Mouse (Mus musculus) ovary, adult 18-20 months (tissue): ENCODE measurements around the gene Smchd1.
"Not testable (repeated sequence)": the region's sequence is repeated elsewhere in the genome, so short reads cannot be mapped to it uniquely, and the experiment has no call there.

Experiments
- DNase-seq: peaks from one replicate; pipeline ENCODE4 v3.0.0; 2022; ENCODE audit warnings: low spot score, mixed read lengths

The Smchd1 gene

DNA sequence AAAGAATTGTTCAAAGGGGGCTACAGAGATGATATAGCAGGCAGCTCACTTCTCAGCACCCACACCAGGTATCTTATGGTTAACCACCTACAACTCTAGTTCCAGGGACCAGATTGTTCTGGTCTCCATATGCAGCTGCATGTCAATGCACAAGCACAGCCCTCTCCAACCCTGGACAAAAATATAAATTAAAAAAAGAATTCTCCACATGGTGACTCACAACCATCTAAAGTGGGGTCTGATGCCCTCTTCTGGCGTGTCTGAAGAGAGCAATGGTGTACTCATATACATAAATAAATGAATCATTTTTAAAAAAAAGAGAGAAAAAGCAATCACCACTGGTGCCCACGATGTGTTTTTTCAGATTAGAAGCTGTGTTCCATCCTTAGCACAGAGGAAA is 30.4 kb downstream of the Smchd1 start:
- DNase-seq, result no peak

DNA sequence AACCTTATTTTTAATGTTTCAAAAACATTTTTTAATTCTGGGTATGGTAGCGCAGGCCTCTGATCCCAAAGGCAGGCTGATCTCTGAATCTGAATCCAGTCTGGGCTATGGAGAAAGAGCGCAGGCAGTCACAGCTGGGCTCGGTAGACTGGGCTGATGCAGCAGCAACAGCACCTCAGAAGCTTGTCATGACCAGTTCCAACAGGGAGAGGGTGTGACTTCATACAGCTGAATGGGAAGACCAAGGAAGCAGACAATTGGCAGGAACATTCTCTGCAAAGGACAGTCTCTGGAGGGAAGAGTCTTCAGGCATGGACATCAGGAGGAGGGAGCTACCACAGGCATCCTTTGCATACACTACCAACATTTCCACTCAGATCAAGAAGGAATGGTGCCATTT is 31.0 kb downstream of the Smchd1 start:
- no peak for DNase-seq

DNA sequence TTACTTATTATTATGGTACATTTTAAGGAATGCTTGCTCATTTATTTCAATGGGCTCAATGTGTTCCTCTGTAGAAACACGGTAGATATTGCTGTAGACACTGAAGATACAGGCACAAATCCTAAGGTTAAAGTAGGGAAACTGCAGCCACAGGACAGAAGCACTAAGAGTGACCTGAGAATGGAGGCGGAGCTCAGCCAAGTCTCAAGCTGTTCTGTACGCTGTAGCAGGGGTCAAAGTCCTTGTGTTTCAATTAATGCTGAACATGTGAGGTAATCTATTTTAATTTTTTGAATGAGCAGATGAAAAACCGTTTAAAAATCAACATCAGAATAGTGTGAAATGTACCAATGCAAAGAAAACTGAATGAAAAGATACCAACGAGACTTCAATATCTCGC is 31.9 kb downstream of the Smchd1 start:
- DNase-seq, result no peak

- DNase-seq, result not testable (repeated sequence)
Measured at GRCm38 (mm10) chr17:71422502-71422901, 52.6 kb downstream of the Smchd1 start.

DNA sequence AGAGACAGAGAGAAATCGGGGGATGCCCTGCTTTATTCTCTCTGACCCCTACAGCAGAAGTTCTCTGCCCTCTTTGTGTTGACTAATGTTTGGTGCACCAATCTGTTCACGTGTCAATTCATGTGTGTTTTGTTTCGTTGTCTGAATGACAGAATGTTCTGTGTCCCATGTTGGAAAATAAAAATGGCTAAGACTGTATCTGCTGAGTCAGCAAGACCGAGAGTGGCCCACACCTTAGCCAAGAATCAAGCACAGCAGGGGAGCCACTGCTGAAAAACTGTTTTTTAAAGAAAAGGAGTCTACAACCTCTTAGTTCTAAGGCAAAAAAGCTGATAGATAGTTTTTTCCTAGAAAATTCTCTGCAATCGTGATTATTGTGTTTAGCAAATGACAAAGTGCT is 55.7 kb downstream of the Smchd1 start:
- not testable (repeated sequence) for DNase-seq

DNA sequence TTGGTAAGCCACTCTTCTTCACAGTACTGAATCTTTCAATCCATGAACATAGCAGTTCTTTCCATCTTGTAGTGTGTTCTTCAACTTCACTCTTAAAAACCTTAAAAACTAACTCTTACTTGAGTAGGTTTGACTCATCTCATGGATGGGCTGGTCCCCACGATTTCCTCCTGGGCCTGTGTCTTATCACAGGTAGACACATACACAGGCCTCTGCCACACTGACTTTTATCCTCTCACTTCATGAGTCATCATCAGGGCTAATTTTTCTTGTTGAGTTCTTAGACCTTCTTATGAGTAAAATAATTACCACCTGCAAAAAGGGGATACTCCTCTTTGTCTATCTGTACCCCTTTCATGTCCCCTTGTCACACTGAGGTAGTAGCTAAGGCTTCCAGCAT is 58.1 kb downstream of the Smchd1 start:
- no peak for DNase-seq

DNA sequence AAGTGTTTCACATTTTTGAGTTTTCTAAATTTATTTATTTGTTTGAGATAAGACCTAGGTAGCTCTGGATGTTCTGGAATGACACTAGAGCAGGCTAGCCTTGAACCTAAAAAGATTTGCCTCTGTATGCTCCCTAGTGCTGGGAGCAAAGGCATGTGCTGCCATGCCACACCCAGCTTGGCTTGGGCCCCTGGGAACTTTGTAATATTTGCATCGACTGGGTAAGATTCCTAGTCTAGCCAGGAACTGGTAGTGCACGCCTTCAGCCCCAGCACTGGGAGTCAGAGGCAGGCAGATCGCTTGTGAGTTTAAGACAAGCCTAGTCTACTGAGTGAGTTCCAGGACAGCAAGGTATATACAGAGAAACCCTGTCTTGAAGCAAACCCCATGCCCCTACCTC is 87.7 kb downstream of the Smchd1 start:
- no peak for DNase-seq

GRCm38 (mm10) chr17:71380346-71380745 is 94.8 kb downstream of the Smchd1 start:
- no peak for DNase-seq

- DNase-seq, result no peak
Measured at GRCm38 (mm10) chr17:71377901-71378300, 97.2 kb downstream of the Smchd1 start.

DNA sequence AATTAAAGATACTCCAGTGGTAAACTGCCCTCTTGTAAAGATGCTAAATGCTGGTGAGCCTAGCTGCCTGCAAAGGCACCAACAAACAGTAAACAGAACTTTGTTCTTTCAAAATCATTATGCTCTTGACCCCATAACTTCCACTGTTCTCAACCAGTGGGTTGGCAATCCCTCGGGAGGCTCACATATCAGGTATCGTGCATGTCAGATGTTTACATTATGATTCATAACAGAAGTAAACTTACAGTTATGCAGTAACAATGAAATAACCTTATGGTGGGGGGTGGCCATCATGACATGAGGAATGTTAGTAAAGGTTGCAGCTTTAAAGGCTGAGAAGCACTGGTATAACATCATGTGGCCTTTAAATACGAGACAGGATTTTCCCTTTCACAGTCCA is 119.6 kb downstream of the Smchd1 start:
- no peak for DNase-seq

DNA sequence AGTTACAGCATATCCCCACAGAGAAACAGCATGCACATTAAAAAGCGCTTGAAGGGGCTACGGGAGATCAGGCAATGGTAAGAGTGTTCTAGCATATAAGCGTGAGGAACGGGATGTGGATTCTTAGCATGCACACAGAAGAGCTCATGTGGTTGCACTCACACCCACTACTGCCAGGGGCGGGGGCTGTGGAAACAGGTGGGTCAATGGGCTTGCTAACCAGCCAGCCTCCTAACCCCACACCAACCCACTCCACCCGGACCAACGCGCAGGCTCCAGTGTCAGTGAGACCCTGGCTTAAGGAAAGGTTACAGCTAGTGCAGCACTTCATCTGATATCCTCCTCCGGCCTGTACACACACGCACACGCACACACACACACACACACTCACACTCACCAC is 120.9 kb downstream of the Smchd1 start:
- DNase-seq, result no peak

DNA sequence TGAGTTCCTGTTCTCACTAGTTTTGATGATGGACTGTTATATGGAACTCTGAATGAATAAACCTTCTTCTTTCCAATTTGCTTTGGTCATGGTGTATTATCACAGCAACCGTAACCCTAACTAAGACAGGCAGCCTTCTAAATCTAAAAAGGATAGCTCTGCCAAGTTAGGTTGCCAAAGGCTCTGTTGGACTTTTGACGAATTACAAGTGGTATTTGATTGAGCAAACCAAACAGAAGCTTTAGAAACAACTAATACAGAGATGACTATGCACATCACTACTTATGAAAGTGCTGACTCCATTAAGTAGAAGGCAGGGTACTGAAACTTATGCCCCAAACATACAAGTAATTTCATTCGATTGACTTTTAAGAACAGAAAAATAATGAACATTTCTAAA is 127.0 kb downstream of the Smchd1 start:
- no peak for DNase-seq

DNA sequence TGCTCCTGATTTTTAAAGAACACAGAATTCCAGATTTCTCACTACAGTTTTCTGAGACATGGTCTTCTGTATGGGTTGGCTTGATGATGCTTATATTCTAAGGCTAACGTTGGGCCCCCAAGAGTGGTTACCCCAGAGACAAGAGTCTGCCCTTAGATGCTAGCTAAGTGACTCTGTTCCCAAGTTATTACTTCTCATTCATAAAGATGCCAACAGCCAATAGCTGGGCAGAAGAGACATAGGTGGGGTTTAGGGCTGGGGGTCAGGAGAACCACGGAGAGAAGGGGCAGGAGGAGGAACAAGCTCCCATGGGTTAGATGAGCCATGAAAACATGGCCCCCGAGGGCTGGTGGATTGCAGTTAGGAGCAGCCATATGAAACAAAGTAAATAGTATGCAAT is 133.1 kb downstream of the Smchd1 start:
- no peak for DNase-seq

GRCm38 (mm10) chr17:71338627-71339026 is 136.5 kb downstream of the Smchd1 start:
- DNase-seq, result no peak

GRCm38 (mm10) chr17:71337546-71337945 is 137.6 kb downstream of the Smchd1 start:
- no peak for DNase-seq

GRCm38 (mm10) chr17:71336421-71336820 is 138.7 kb downstream of the Smchd1 start:
- no peak for DNase-seq

GRCm38 (mm10) chr17:71332298-71332697 is 142.8 kb downstream of the Smchd1 start:
- no peak for DNase-seq

- not testable (repeated sequence) for DNase-seq
Measured at GRCm38 (mm10) chr17:71320731-71321130, 154.4 kb downstream of the Smchd1 start.

DNA sequence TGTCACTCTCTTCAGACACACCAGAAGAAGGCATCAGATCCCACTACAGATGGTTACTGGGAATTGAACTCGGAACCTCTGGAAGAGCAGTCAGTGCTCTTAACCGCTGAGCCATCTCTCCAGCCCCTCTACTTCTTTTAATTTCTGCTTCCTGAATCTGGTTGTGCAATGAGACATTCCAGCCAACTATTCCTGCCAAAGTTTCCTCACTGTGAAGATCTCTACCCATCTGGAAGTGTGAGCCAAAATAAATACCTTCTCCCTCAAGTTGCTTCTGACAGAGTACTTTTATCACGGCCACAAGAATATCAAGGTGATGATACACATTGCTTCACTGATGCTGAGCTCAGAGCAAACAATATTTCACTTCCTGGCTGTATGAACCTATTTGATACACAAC is 155.8 kb downstream of the Smchd1 start:
- no peak for DNase-seq

- DNase-seq, result no peak
Measured at GRCm38 (mm10) chr17:71317571-71317970, 157.6 kb downstream of the Smchd1 start.

DNA sequence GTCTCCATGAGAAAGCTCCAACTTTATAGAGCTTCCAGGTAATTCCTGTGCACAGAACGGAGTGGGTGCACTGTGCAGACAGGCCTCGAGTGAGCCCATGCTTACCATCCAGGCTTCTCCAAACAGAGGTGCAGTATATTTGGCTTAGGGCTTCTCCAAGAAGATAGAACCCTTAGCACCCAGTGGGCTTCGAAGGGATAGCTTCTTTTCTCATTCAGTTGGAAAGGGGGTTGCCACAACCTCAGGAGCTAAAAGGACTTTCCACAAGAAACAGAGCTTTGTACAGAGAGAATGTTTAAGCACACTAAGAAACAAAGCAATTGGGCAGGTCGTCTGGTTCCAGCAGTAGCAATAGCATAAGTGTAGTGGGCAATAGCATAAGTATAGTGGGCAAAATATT is 160.8 kb downstream of the Smchd1 start:
- no peak for DNase-seq

- no peak for DNase-seq
Measured at GRCm38 (mm10) chr17:71311340-71312171, 163.6 kb downstream of the Smchd1 start, which contains the start of gene Emilin2. TSS of gene Emilin2 (minus strand) at chr17:71311978.

DNA sequence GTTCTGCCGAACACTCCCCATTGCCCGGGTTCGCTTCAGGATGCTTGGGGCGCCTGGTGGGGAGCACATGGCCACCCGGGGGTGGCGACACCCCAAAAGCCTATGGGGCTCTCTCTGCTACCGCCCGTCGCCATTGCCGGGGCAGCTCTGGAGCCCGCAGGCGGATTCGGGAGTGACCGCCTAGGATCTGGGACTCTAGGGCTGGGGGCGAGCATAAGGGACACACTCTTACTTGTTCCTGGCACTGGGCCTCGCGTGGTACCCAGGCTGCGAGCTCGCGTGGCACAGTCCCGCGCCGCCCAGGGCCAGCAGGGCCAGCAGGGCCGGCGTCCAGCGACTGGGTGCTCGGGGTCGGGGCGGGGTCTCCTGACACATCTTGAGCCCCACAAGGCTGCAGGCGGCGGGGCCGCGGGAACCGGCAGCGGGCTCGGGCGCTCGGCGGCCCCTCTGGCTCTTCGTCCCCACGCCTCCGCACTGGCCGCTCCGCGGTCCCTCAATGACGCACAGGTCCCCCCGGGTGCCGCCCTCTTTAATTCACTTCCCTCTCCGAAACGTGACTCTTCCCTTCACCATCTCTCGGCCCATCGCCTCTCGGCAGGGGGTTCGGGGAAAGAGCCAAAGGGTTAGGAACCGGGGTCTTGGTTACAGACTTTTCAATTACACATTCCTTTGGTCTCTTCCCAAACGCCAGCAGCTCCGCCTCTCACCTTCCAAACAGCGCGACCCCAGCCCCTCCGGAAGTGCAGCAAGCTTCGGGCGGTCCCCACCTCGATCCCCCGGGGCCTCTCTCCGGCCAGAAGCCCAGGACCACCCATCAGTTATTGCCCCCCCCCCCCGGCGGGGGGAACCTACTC is 164.4 kb downstream of the Smchd1 start:
- no peak for DNase-seq
